Mouse (Mus musculus): ENCODE data around the gene Tescl. TPM values are rescaled to one million over a fixed set of nuclear protein-coding genes. Genes with fewer than 3 reads are reported as not detected.

Tescl gene
- polyA plus RNA-seq, 2 experiments: 0.13 TPM; not detected in 1

GRCm38 (mm10) chr7:24286916-24287315, 46.8 kb downstream of the Tescl start:
- 76% methylated on average over 4 of the region's 4 CpGs for WGBS
- no peak overlapping the region for H3K4me3 ChIP-seq (replicated peaks; ENCODE audit: low read length)
- no peaks in the 10 kb centered on the region for H3K4me1 ChIP-seq (ENCODE audit: control insufficient read depth, insufficient read depth, low read length)
- H3K27ac ChIP-seq (replicated peaks; ENCODE audit: low read depth, low read length): no peak overlapping the region
- TF ChIP-seq POLR2A (IDR thresholded peaks at IDR 0.05; ENCODE audit: borderline replicate concordance, extremely low read depth, insufficient read depth, insufficient read length): no peak
- H3K4me2 ChIP-seq (replicated peaks; ENCODE audit: low read depth, low read length, severe bottlenecking): no peak overlapping the region
- ATAC-seq (ENCODE audit: low FRiP score, low read depth) (no peak), DNase-seq (ENCODE audit: low spot score) (no peak)
- peaks cover 28% of the 10 kb centered on the region for H3K36me3 ChIP-seq (ENCODE audit: control insufficient read depth, insufficient read depth, low read length)
- no peak overlapping the region for H3K9ac ChIP-seq (ENCODE audit: low read depth, low read length, severe bottlenecking)
- H3K9me3 ChIP-seq (ENCODE audit: control insufficient read depth, low read length): peaks cover 4% of the 10 kb centered on the region
- no peaks in the 10 kb centered on the region for H3K27me3 ChIP-seq (ENCODE audit: control insufficient read depth, insufficient read depth, low read length)

GRCm38 (mm10) chr7:24286090-24286489, 47.6 kb downstream of the Tescl start:
- DNase-seq (ENCODE audit: low spot score): no peak

More at GRCm38 (mm10) chr7:24286090-24286489, 47.6 kb downstream of the Tescl start:
- Histone ChIP-seq H3K4me1 (ENCODE audit: control insufficient read depth, insufficient read depth, low read length) (no peaks in the 10 kb centered on the region), H3K4me3 (replicated peaks; ENCODE audit: low read length) (no peak overlapping the region), H3K27me3 (ENCODE audit: control insufficient read depth, insufficient read depth, low read length) (no peaks in the 10 kb centered on the region), H3K27ac (replicated peaks; ENCODE audit: low read depth, low read length) (no peak overlapping the region), H3K4me2 (replicated peaks; ENCODE audit: low read depth, low read length, severe bottlenecking) (no peak overlapping the region), H3K9ac (ENCODE audit: low read depth, low read length, severe bottlenecking) (no peak overlapping the region), H3K9me3 (ENCODE audit: control insufficient read depth, low read length) (peaks cover 4% of the 10 kb centered on the region; the same call in 1 of the 2 replicates), H3K36me3 (ENCODE audit: control insufficient read depth, insufficient read depth, low read length) (peaks cover 20% of the 10 kb centered on the region)
- no peak for ATAC-seq (ENCODE audit: low FRiP score, low read depth)
- 45% methylated on average over 4 of the region's 4 CpGs for WGBS
- TF ChIP-seq POLR2A (IDR thresholded peaks at IDR 0.05; ENCODE audit: borderline replicate concordance, extremely low read depth, insufficient read depth, insufficient read length): no peak

Small RNA genes lying within 50 kb of the gene (microRNA-seq; reads per million reads assigned to microRNA genes)
- gene Gm27592: not detected

Other genes starting within 250 kb of the Tescl start
- 3.6 and 5.1 TPM in 2 replicates for gene Zfp112, start 221.6 kb downstream of the Tescl start, polyA plus RNA-seq (2012; rRNA removed)
- 5.9 and 8.5 TPM in 2 replicates for gene Zfp112, start 221.6 kb downstream of the Tescl start, polyA plus RNA-seq (2014; fragmentation: Nextera tagmentation; extraction: Ambion mirVana)
- 13.5 and 16.7 TPM in 2 replicates for gene Zfp235, start 199.8 kb downstream of the Tescl start, polyA plus RNA-seq (2012; rRNA removed)
- 17.5 and 20.9 TPM in 2 replicates for gene Zfp235, start 199.8 kb downstream of the Tescl start, polyA plus RNA-seq (2014; fragmentation: Nextera tagmentation; extraction: Ambion mirVana)
- gene Zfp114, start 158.9 kb downstream of the Tescl start, polyA plus RNA-seq (2012; rRNA removed): 3.2 and 3.5 TPM in 2 replicates
- 4.0 and 5.0 TPM in 2 replicates for gene Zfp114, start 158.9 kb downstream of the Tescl start, polyA plus RNA-seq (2014; fragmentation: Nextera tagmentation; extraction: Ambion mirVana)
- gene Zfp111, start 122.5 kb downstream of the Tescl start, polyA plus RNA-seq (2012; rRNA removed): 6.1 and 7.0 TPM in 2 replicates
- 12.7 TPM in 2 replicates for gene Zfp111, start 122.5 kb downstream of the Tescl start, polyA plus RNA-seq (2014; fragmentation: Nextera tagmentation; extraction: Ambion mirVana)
- 4.4 and 4.7 TPM in 2 replicates for gene Zfp109, start 96.4 kb downstream of the Tescl start, polyA plus RNA-seq (2012; rRNA removed)
- gene Zfp109, start 96.4 kb downstream of the Tescl start, polyA plus RNA-seq (2014; fragmentation: Nextera tagmentation; extraction: Ambion mirVana): 3.7 and 5.5 TPM in 2 replicates
- gene Zfp108, start 79.1 kb downstream of the Tescl start, polyA plus RNA-seq (2012; rRNA removed): 3.1 and 4.1 TPM in 2 replicates
- gene Zfp108, start 79.1 kb downstream of the Tescl start, polyA plus RNA-seq (2014; fragmentation: Nextera tagmentation; extraction: Ambion mirVana): 4.8 and 6.1 TPM in 2 replicates
- 5.8 and 6.2 TPM in 2 replicates for gene Zfp93, start 63.5 kb downstream of the Tescl start, polyA plus RNA-seq (2012; rRNA removed)
- 8.2 and 14.2 TPM in 2 replicates for gene Zfp93, start 63.5 kb downstream of the Tescl start, polyA plus RNA-seq (2014; fragmentation: Nextera tagmentation; extraction: Ambion mirVana)
- 36.8 and 45.0 TPM in 2 replicates for gene Zfp61, start 32.7 kb downstream of the Tescl start, polyA plus RNA-seq (2012; rRNA removed)
- gene Zfp61, start 32.7 kb downstream of the Tescl start, polyA plus RNA-seq (2014; fragmentation: Nextera tagmentation; extraction: Ambion mirVana): 38.7 and 39.7 TPM in 2 replicates
- 13.8 and 14.4 TPM in 2 replicates for gene Zfp94, start 17.3 kb downstream of the Tescl start, polyA plus RNA-seq (2012; rRNA removed)
- 11.7 and 12.6 TPM in 2 replicates for gene Zfp94, start 17.3 kb downstream of the Tescl start, polyA plus RNA-seq (2014; fragmentation: Nextera tagmentation; extraction: Ambion mirVana)
- 0.09 and 0.50 TPM in 2 replicates for gene Lypd5, start 15.3 kb upstream of the Tescl start, polyA plus RNA-seq (2012; rRNA removed)
- 0.62 and 3.1 TPM in 2 replicates for gene Lypd5, start 15.3 kb upstream of the Tescl start, polyA plus RNA-seq (2014; fragmentation: Nextera tagmentation; extraction: Ambion mirVana)
- 2.4 and 3.3 TPM in 2 replicates for gene Kcnn4, start 36.3 kb upstream of the Tescl start, polyA plus RNA-seq (2012; rRNA removed)
- 1.8 and 2.4 TPM in 2 replicates for gene Kcnn4, start 36.3 kb upstream of the Tescl start, polyA plus RNA-seq (2014; fragmentation: Nextera tagmentation; extraction: Ambion mirVana)
- gene Smg9, start 65.7 kb upstream of the Tescl start, polyA plus RNA-seq (2012; rRNA removed): 44.3 and 53.4 TPM in 2 replicates
- gene Smg9, start 65.7 kb upstream of the Tescl start, polyA plus RNA-seq (2014; fragmentation: Nextera tagmentation; extraction: Ambion mirVana): 21.0 and 23.2 TPM in 2 replicates
- gene Irgc1, start 118.4 kb upstream of the Tescl start, polyA plus RNA-seq (2012; rRNA removed): 0.06 TPM in 1 of 2 replicates, not detected in the other
- gene Irgc1, start 118.4 kb upstream of the Tescl start, polyA plus RNA-seq (2014; fragmentation: Nextera tagmentation; extraction: Ambion mirVana): not detected in 2 replicates
- 8.3 and 8.4 TPM in 2 replicates for gene Plaur, start 128.5 kb upstream of the Tescl start, polyA plus RNA-seq (2012; rRNA removed)
- 3.9 and 7.5 TPM in 2 replicates for gene Plaur, start 128.5 kb upstream of the Tescl start, polyA plus RNA-seq (2014; fragmentation: Nextera tagmentation; extraction: Ambion mirVana)
- 19.5 and 21.1 TPM in 2 replicates for gene Cadm4, start 148.1 kb upstream of the Tescl start, polyA plus RNA-seq (2012; rRNA removed)
- 1.7 and 2.1 TPM in 2 replicates for gene Cadm4, start 148.1 kb upstream of the Tescl start, polyA plus RNA-seq (2014; fragmentation: Nextera tagmentation; extraction: Ambion mirVana)
- 67.8 and 77.5 TPM in 2 replicates for gene Zfp428, start 173.1 kb upstream of the Tescl start, polyA plus RNA-seq (2012; rRNA removed)
- 29.6 and 33.3 TPM in 2 replicates for gene Zfp428, start 173.1 kb upstream of the Tescl start, polyA plus RNA-seq (2014; fragmentation: Nextera tagmentation; extraction: Ambion mirVana)
- gene AC161166.1, start 178.5 kb upstream of the Tescl start, polyA plus RNA-seq (2012; rRNA removed): not detected in 2 replicates
- gene AC161166.1, start 178.5 kb upstream of the Tescl start, polyA plus RNA-seq (2014; fragmentation: Nextera tagmentation; extraction: Ambion mirVana): 0.19 TPM in 1 of 2 replicates, not detected in the other
- 16.3 and 21.9 TPM in 2 replicates for gene Irgq, start 196.8 kb upstream of the Tescl start, polyA plus RNA-seq (2012; rRNA removed)
- gene Irgq, start 196.8 kb upstream of the Tescl start, polyA plus RNA-seq (2014; fragmentation: Nextera tagmentation; extraction: Ambion mirVana): 10.7 TPM in 2 replicates
- gene Pinlyp, start 212.2 kb upstream of the Tescl start, polyA plus RNA-seq (2012; rRNA removed): 0.35 and 0.51 TPM in 2 replicates
- 1.7 and 2.0 TPM in 2 replicates for gene Pinlyp, start 212.2 kb upstream of the Tescl start, polyA plus RNA-seq (2014; fragmentation: Nextera tagmentation; extraction: Ambion mirVana)
- gene Xrcc1, start 212.4 kb upstream of the Tescl start, polyA plus RNA-seq (2012; rRNA removed): 133 and 155 TPM in 2 replicates
- 103 and 106 TPM in 2 replicates for gene Xrcc1, start 212.4 kb upstream of the Tescl start, polyA plus RNA-seq (2014; fragmentation: Nextera tagmentation; extraction: Ambion mirVana)

Data from limb, embryonic 14.5 days (tissue).